Mouse (Mus musculus) ovary, postnatal 14 days (tissue): ENCODE results near the gene Bclaf3.

ENCODE experiments used
- DNase-seq: peaks from one replicate; pipeline ENCODE4 v3.0.0; 2022; ENCODE audit warnings: low spot score

Gene Bclaf3

GRCm38 (mm10) chrX:159626907-159627587 is 100.6 kb downstream of the Bclaf3 start, which contains the start of gene Sh3kbp1:
Gene Sh3kbp1 (plus strand): TSS chrX:159627272.
- peak; percentile 48 for DNase-seq

- DNase-seq, result no peak
Measured at GRCm38 (mm10) chrX:159627588-159628566, 101.4 kb downstream of the Bclaf3 start.

GRCm38 (mm10) chrX:159628629-159629028 is 102.1 kb downstream of the Bclaf3 start:
- DNase-seq, result no peak

- DNase-seq, result no peak
Measured at GRCm38 (mm10) chrX:159629203-159629602, 102.7 kb downstream of the Bclaf3 start.

GRCm38 (mm10) chrX:159638500-159639227 is 112.2 kb downstream of the Bclaf3 start:
- no peak for DNase-seq

- no peak for DNase-seq
Measured at GRCm38 (mm10) chrX:159639991-159640390, 113.5 kb downstream of the Bclaf3 start.
